Mouse (Mus musculus) E14TG2a.4 (cell line): ENCODE data around the gene Rubcn.
"Not testable (repeated sequence)": the region's sequence is repeated elsewhere in the genome, so short reads cannot be mapped to it uniquely, and the experiment has no call there.

Experiments used
- H3K27me3 ChIP-seq: 2 replicates; pipeline ENCODE4 v1.6.1; 2014; ENCODE audit warnings: low read length, control low read depth; ENCODE audit not compliant: insufficient read depth
- H3K36me3 ChIP-seq: 2 replicates; pipeline ENCODE4 v1.6.1; 2014; ENCODE audit warnings: low read length, control low read depth; ENCODE audit not compliant: insufficient read depth
- H3K4me1 ChIP-seq: replicated peaks from 2 replicates; pipeline ENCODE4 v1.6.1; 2014; ENCODE audit warnings: low read depth, low read length, control low read depth
- H3K4me3 ChIP-seq: replicated peaks from 2 replicates; pipeline ENCODE4 v1.5.1; 2014; ENCODE audit warnings: mild to moderate bottlenecking, low read length
- H3K9me3 ChIP-seq: 2 replicates; pipeline ENCODE4 v1.6.1; 2014; ENCODE audit warnings: low read length, control low read depth
- CTCF ChIP-seq: conservative IDR thresholded peaks from 2 replicates; pipeline ENCODE4 v1.5.1; 2014; ENCODE audit warnings: low read length
- NANOG ChIP-seq: IDR thresholded peaks from 2 replicates; pipeline ENCODE4 v1.6.1; 2014; ENCODE audit warnings: borderline replicate concordance, low read length, mixed read lengths
- POU5F1 ChIP-seq: IDR thresholded peaks from 2 replicates; pipeline ENCODE4 v1.6.1; 2014; ENCODE audit warnings: low read length, borderline replicate concordance

Rubcn gene

DNA sequence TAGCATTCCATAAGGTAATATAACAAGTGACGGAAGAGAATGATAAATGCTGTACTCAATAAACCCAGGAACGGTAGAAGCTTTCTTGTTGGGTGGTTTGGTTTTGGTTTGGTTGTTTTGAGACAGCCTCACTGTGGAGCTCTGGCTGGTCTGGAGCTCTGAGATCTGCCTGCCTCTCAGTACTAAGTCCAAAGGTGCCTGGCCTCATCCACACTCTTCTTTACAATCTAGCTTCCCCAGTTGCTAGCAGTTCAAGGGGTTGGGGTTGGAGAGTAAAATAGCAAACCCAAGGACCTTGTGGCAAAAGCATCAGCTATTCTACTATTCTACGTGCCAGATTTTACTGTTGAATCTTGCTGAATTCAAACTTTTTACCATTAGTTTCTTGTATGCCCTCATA is 1.7 kb downstream of the Rubcn start:
- H3K4me1 ChIP-seq: peaks cover 19% of the 10 kb centered on the region
- H3K4me3 ChIP-seq: no peak overlapping the region
- no peaks in the 10 kb centered on the region for H3K9me3 ChIP-seq
- peaks cover 10% of the 10 kb centered on the region for H3K27me3 ChIP-seq
- peaks cover 4% of the 10 kb centered on the region; the same call in 1 of the 2 replicates for H3K36me3 ChIP-seq
- TF ChIP-seq NANOG (no peak), CTCF (no peak), POU5F1 (no peak)

- H3K9me3 ChIP-seq, H3K4me3 ChIP-seq, H3K36me3 ChIP-seq: not testable (repeated sequence)
- Histone ChIP-seq H3K27me3 (peaks cover 10% of the 10 kb centered on the region), H3K4me1 (peaks cover 19% of the 10 kb centered on the region)
These were observed 2.3 kb downstream of the Rubcn start for GRCm38 (mm10) chr16:32875281-32875680.

- Histone ChIP-seq H3K4me3 (no peak overlapping the region), H3K9me3 (no peaks in the 10 kb centered on the region), H3K36me3 (no peaks in the 10 kb centered on the region), H3K4me1 (peaks cover 13% of the 10 kb centered on the region), H3K27me3 (peaks cover 6% of the 10 kb centered on the region; the same call in 1 of the 2 replicates)
- TF ChIP-seq NANOG (no peak), POU5F1 (no peak), CTCF (no peak)
These were observed 4.2 kb downstream of the Rubcn start for GRCm38 (mm10) chr16:32873366-32873765.

DNA sequence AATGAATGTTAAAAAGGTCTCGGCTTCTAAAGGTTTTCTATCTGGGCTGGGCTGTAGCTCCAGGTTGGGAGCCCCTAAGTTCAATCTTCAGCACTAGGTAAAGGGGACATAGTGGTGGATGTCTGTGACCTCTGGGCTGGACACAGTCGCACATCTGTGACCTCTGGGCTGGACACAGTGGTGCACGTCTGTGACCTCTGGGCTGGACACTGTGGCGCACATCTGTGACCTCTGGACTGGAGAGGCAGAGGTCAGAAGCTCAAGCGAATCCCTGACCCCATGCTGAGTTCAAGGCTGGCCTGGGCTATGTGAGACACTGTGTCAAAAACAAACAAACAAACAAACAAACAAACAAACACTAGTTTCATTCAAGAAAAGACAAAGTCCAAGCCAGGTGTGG is 7.3 kb downstream of the Rubcn start:
- H3K9me3 ChIP-seq: no peaks in the 10 kb centered on the region
- peaks cover 16% of the 10 kb centered on the region for H3K4me1 ChIP-seq
- H3K27me3 ChIP-seq: peaks cover 3% of the 10 kb centered on the region; the same call in 1 of the 2 replicates
- H3K36me3 ChIP-seq: no peaks in the 10 kb centered on the region
- no peak for TF ChIP-seq CTCF
- TF ChIP-seq NANOG: no peak
- no peak for TF ChIP-seq POU5F1
- no peak overlapping the region for H3K4me3 ChIP-seq

GRCm38 (mm10) chr16:32867919-32868552 is 9.5 kb downstream of the Rubcn start:
- H3K4me1 ChIP-seq: peaks cover 28% of the 10 kb centered on the region
- peaks cover 3% of the 10 kb centered on the region; the same call in 1 of the 2 replicates for H3K27me3 ChIP-seq
- no peak for TF ChIP-seq CTCF
- no peaks in the 10 kb centered on the region for H3K9me3 ChIP-seq
- peaks cover 8% of the 10 kb centered on the region; the same call in 1 of the 2 replicates for H3K36me3 ChIP-seq
- peak overlapping the region; percentile 93 for H3K4me3 ChIP-seq

DNA sequence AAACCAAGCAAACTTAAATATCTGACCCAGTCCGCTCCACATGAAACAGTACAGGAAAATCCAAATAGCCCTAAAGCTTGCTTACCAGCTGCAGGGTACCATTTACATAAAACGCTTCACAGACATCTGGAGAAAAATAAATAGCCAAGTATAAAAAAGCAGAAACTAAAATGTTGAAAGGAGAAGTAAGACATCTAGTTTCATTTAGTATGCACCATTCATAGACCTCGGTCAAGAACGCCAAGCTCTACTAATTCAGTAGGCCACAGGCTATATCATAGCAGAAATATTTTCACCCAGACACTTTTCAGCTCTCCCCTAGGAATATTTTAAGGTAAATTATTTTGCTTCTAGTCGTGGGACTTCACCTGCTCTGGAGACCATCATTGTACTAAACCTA is 10.9 kb downstream of the Rubcn start:
- Histone ChIP-seq H3K27me3 (peaks cover 3% of the 10 kb centered on the region; the same call in 1 of the 2 replicates), H3K9me3 (no peaks in the 10 kb centered on the region), H3K36me3 (peaks cover 8% of the 10 kb centered on the region; the same call in 1 of the 2 replicates), H3K4me3 (no peak overlapping the region), H3K4me1 (peaks cover 28% of the 10 kb centered on the region)
- TF ChIP-seq POU5F1 (no peak), CTCF (no peak)

DNA sequence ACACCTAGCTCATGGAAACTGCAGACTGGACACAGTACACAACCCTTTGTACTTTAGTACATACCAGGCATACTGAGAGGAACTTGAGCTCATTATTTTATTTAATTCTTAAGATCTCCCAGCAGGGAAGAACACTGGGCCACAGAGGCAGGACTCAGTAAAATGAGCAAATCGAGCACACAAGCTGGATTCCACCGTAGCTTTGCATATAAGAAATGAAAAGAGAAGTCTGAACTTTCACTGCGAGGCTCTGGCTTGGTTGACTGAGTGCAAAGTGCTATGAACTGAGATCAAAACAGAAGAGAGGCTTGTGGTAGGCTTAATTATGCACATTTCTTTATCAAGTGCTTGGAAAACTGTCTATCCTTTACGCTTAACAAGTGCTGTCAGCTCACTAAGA is 12.2 kb downstream of the Rubcn start:
- no peaks in the 10 kb centered on the region for H3K27me3 ChIP-seq
- TF ChIP-seq CTCF: no peak
- H3K4me3 ChIP-seq: no peak overlapping the region
- H3K36me3 ChIP-seq: peaks cover 11% of the 10 kb centered on the region; the same call in 1 of the 2 replicates
- H3K4me1 ChIP-seq: peaks cover 28% of the 10 kb centered on the region
- H3K9me3 ChIP-seq: no peaks in the 10 kb centered on the region

GRCm38 (mm10) chr16:32861813-32862385 is 15.7 kb downstream of the Rubcn start:
- Histone ChIP-seq H3K27me3 (no peaks in the 10 kb centered on the region), H3K36me3 (peaks cover 11% of the 10 kb centered on the region; the same call in 1 of the 2 replicates), H3K4me3 (no peak overlapping the region), H3K9me3 (no peaks in the 10 kb centered on the region), H3K4me1 (peaks cover 14% of the 10 kb centered on the region)
- TF ChIP-seq CTCF: no peak
- TF ChIP-seq NANOG: no peak
- no peak for TF ChIP-seq POU5F1

DNA sequence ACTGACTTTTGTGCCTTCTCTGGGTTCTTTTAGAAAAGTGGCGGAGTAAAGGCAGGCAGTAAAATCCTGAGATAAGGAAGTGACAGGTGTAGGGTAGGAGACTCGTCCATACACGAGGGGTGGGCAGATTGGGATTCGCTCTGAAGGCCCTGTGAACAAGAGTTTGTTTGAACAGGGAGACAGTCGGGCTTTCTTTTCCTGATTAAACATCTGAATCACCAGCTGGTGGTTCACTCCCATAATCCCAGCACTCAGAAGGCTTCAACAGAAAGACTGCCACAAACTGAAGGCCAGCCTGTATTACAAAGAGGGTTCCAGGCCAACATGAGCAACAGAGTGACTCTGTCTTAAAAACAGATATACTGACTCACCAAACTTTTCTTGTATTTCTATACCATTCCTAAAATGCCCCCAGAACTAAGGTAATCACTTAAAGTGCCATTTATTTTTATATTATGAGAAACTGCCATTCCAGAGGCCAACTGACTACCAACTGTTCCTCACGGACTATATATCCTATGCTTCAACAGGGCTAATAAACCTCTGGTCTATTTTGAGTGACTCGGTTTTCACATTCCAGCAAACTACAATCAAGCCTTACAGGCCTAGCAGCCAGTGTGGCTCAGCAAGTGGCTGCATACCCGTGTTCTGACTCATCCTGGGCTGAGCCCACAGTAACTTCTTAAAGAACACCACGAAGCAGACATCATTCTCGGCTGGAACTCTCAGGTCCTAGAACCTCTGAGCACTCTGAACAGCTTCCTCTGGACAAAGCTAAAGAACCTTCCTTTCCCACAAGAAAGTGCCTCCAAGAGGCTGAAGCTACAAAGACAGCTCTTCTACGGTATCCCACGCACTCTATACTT is 18.6 kb downstream of the Rubcn start:
- H3K4me3 ChIP-seq: no peak overlapping the region
- TF ChIP-seq POU5F1: no peak
- no peak for TF ChIP-seq NANOG
- TF ChIP-seq CTCF: no peak
- peaks cover 13% of the 10 kb centered on the region for H3K36me3 ChIP-seq
- no peaks in the 10 kb centered on the region for H3K27me3 ChIP-seq
- H3K4me1 ChIP-seq: peaks cover 7% of the 10 kb centered on the region
- no peaks in the 10 kb centered on the region for H3K9me3 ChIP-seq
